Mouse (Mus musculus) forebrain, postnatal 0 days (tissue): Measurements from ENCODE around the gene Armc9. TPM values are rescaled to one million over a fixed set of nuclear protein-coding genes. Genes with fewer than 3 reads are reported as not detected.

Experiments used
- ATAC-seq: fragments of 200-750 bp; cut with Nextera tagmentation; 2 replicates; pipeline ENCODE4 v1.8.0; 2017; ENCODE audit warnings: mild to moderate bottlenecking, moderate library complexity
- DNase-seq: peaks from one replicate; pipeline ENCODE4 v3.0.0-alpha.2; 2015
- H3K27ac ChIP-seq: fragments of 300-500 bp; sonication (generic); 2 replicates; pipeline ENCODE4 v1.5.1; 2014; ENCODE audit warnings: low read depth, mild to moderate bottlenecking, antibody characterized with exemption, low read length, moderate library complexity, mixed read lengths
- H3K27me3 ChIP-seq: fragments of 300-500 bp; sonication (generic); 2 replicates; pipeline ENCODE4 v1.6.1; 2014; ENCODE audit warnings: mild to moderate bottlenecking, low read length, mixed read lengths; ENCODE audit not compliant: insufficient read depth
- H3K36me3 ChIP-seq: fragments of 300-500 bp; sonication (generic); 2 replicates; pipeline ENCODE4 v1.6.1; 2014; ENCODE audit warnings: mild to moderate bottlenecking, moderate library complexity; ENCODE audit not compliant: insufficient read depth
- H3K4me1 ChIP-seq: fragments of 300-500 bp; sonication (generic); 2 replicates; pipeline ENCODE4 v1.6.1; 2014; ENCODE audit warnings: antibody characterized with exemption; ENCODE audit not compliant: insufficient read depth
- H3K4me2 ChIP-seq: fragments of 300-500 bp; sonication (generic); 2 replicates; pipeline ENCODE4 v1.6.1; 2014; ENCODE audit warnings: low read depth, mild to moderate bottlenecking, moderate library complexity
- H3K4me3 ChIP-seq: fragments of 300-500 bp; sonication (generic); 2 replicates; pipeline ENCODE4 v1.5.1; 2014; ENCODE audit warnings: low read depth, low read length, mixed read lengths
- H3K9ac ChIP-seq: fragments of 300-500 bp; sonication (generic); 2 replicates; pipeline ENCODE4 v1.6.1; 2014; ENCODE audit warnings: mild to moderate bottlenecking
- H3K9me3 ChIP-seq: fragments of 300-500 bp; sonication (generic); 2 replicates; pipeline ENCODE4 v1.6.1; 2016; ENCODE audit warnings: low read length
- CTCF ChIP-seq: sonication (generic); IDR thresholded peaks from 2 replicates; pipeline ENCODE4 v1.5.1; 2016; ENCODE audit warnings: antibody characterized with exemption, control low read depth, low read depth
- WGBS: fragments of 180-500 bp; shearing (Covaris S2); extraction: QIAGEN DNeasy Blood & Tissue Kit; methylation state at CpG from one replicate; pipeline ENCODE4 v1.1.7; 2014; 5-methylcytosine and 5-hydroxymethylcytosine counted together
- polyA plus RNA-seq: library from polyadenylated mRNA; unstranded; fragments of >200 nt; fragmentation: Nextera tagmentation; extraction: Ambion mirVana; gene quantifications from 2 replicates; pipeline ENCODE4 v1.2.1, GENCODE M21; 2015
- total RNA-seq: library from RNA; depleted of rRNA; stranded (reverse); fragments of >200 nt; gene quantifications from 2 replicates; pipeline ENCODE4 v1.2.3, GENCODE M21; 2014

The Armc9 gene
- total and polyA plus RNA-seq, 2 experiments from 2014 or later, result 29.1 to 35.2 TPM

GRCm38 (mm10) chr1:86287473-86287872 lies 132.9 kb downstream of the Armc9 start:
- WGBS, result 83% methylated on average over 4 of the region's 4 CpGs
- Histone ChIP-seq H3K9ac (no peak overlapping the region), H3K36me3 (no peaks in the 10 kb centered on the region), H3K9me3 (no peaks in the 10 kb centered on the region), H3K4me3 (no peak overlapping the region), H3K4me2 (no peak overlapping the region), H3K27ac (no peak overlapping the region), H3K27me3 (no peaks in the 10 kb centered on the region), H3K4me1 (no peaks in the 10 kb centered on the region)
- TF ChIP-seq CTCF, result no peak
- no peak for ATAC-seq
- no peak for DNase-seq

- Histone ChIP-seq H3K9me3 (no peaks in the 10 kb centered on the region), H3K9ac (no peak overlapping the region), H3K27me3 (no peaks in the 10 kb centered on the region), H3K4me1 (no peaks in the 10 kb centered on the region), H3K36me3 (no peaks in the 10 kb centered on the region), H3K27ac (no peak overlapping the region), H3K4me2 (no peak overlapping the region), H3K4me3 (no peak overlapping the region)
- DNase-seq (no peak), ATAC-seq (no peak)
- no peak for TF ChIP-seq CTCF
- 41% methylated on average over 3 of the region's 3 CpGs for WGBS
These were observed 135.9 kb downstream of the Armc9 start for GRCm38 (mm10) chr1:86290452-86290851.

- Histone ChIP-seq H3K27me3 (no peaks in the 10 kb centered on the region), H3K27ac (no peak overlapping the region), H3K36me3 (no peaks in the 10 kb centered on the region), H3K9ac (no peak overlapping the region), H3K4me2 (no peak overlapping the region), H3K4me3 (no peak overlapping the region), H3K4me1 (no peaks in the 10 kb centered on the region), H3K9me3 (no peaks in the 10 kb centered on the region)
- no peak for TF ChIP-seq CTCF
- WGBS, result 87% methylated on average over 3 of the region's 3 CpGs
- no peak for ATAC-seq
- DNase-seq, result no peak
These were observed 138.5 kb downstream of the Armc9 start for GRCm38 (mm10) chr1:86293091-86293490.

- no peak overlapping the region for H3K4me3 ChIP-seq
- no peaks in the 10 kb centered on the region for H3K9me3 ChIP-seq
- H3K9ac ChIP-seq, result no peak overlapping the region
- no peak for ATAC-seq
- no peak for DNase-seq
- no peaks in the 10 kb centered on the region for H3K4me1 ChIP-seq
- no peak overlapping the region for H3K4me2 ChIP-seq
- H3K36me3 ChIP-seq, result no peaks in the 10 kb centered on the region
- WGBS, result 83% methylated on average over 5 of the region's 5 CpGs
- no peak overlapping the region for H3K27ac ChIP-seq
- TF ChIP-seq CTCF, result no peak
- H3K27me3 ChIP-seq, result no peaks in the 10 kb centered on the region
These were observed 139.3 kb downstream of the Armc9 start for GRCm38 (mm10) chr1:86293868-86294267.

GRCm38 (mm10) chr1:86294472-86294871 lies 139.9 kb downstream of the Armc9 start:
- Histone ChIP-seq H3K27ac (no peak overlapping the region), H3K27me3 (no peaks in the 10 kb centered on the region), H3K9me3 (no peaks in the 10 kb centered on the region), H3K4me1 (no peaks in the 10 kb centered on the region), H3K36me3 (no peaks in the 10 kb centered on the region), H3K4me2 (no peak overlapping the region), H3K9ac (no peak overlapping the region), H3K4me3 (no peak overlapping the region)
- no peak for TF ChIP-seq CTCF
- ATAC-seq (peak; percentile 85), DNase-seq (no peak)
- 20% methylated on average over 4 of the region's 4 CpGs for WGBS

GRCm38 (mm10) chr1:86300093-86300492 lies 145.5 kb downstream of the Armc9 start:
- DNase-seq, result no peak
- Histone ChIP-seq H3K4me1 (peaks cover 4% of the 10 kb centered on the region; the same call in 1 of the 2 replicates), H3K9ac (no peak overlapping the region), H3K27me3 (no peaks in the 10 kb centered on the region), H3K9me3 (no peaks in the 10 kb centered on the region), H3K36me3 (no peaks in the 10 kb centered on the region), H3K4me2 (no peak overlapping the region), H3K27ac (no peak overlapping the region), H3K4me3 (no peak overlapping the region)
- ATAC-seq, result no peak
- WGBS, result 26% methylated on average over 2 of the region's 2 CpGs
- no peak for TF ChIP-seq CTCF

GRCm38 (mm10) chr1:86300731-86301130 lies 146.2 kb downstream of the Armc9 start:
- H3K9ac ChIP-seq, result no peak overlapping the region
- no peaks in the 10 kb centered on the region for H3K27me3 ChIP-seq
- peaks cover 4% of the 10 kb centered on the region; the same call in 1 of the 2 replicates for H3K4me1 ChIP-seq
- WGBS, result 58% methylated on average over 7 of the region's 7 CpGs
- no peak overlapping the region for H3K27ac ChIP-seq
- ATAC-seq (no peak), DNase-seq (no peak)
- no peaks in the 10 kb centered on the region for H3K9me3 ChIP-seq
- no peaks in the 10 kb centered on the region for H3K36me3 ChIP-seq
- H3K4me3 ChIP-seq, result no peak overlapping the region
- TF ChIP-seq CTCF, result no peak
- no peak overlapping the region for H3K4me2 ChIP-seq
